Mouse (Mus musculus) liver, adult 2 months (tissue): ENCODE results near the gene Tfcp2l1.
"Not testable (repeated sequence)": the region's sequence is repeated elsewhere in the genome, so short reads cannot be mapped to it uniquely, and the experiment has no call there.

Experiments
- CTCF ChIP-seq: fragments of 200-500 bp; IDR thresholded peaks from 2 replicates; pipeline ENCODE4 v1.5.1; 2011; ENCODE audit warnings: low read depth, low read length, control low read depth
- POLR2A ChIP-seq: fragments of 200-500 bp; IDR thresholded peaks from 2 replicates; pipeline ENCODE4 v1.6.1; 2011; ENCODE audit warnings: low read length, control low read depth; ENCODE audit not compliant: insufficient read depth; ENCODE audit errors: extremely low read depth

- not testable (repeated sequence) for TF ChIP-seq CTCF, POLR2A
Observed at GRCm38 (mm10) chr1:118621055-118621454, 6.7 kb upstream of the Tfcp2l1 start.
